Mouse (Mus musculus) embryonic stem cell, embryonic (primary cell): ENCODE data around the gene Filip1.

Experiments
- CTCF ChIA-PET, 4 experiments: fragments of 300-600 bp in 2 of 4; fragments of 350-600 bp in 2 of 4; sonication (Branson Sonifier 250); formaldehyde crosslinking; loops; one replicate each; lab custom pipeline; 2022; ENCODE audit warnings: inconsistent platforms in 2 of 4; lab: Charles Lee
- POLR2A ChIA-PET, 4 experiments: fragments of 300-600 bp in 2 of 4; fragments of 350-600 bp in 2 of 4; sonication (Branson Sonifier 250); formaldehyde crosslinking; loops; one replicate each; lab custom pipeline; 2022; ENCODE audit warnings: antibody characterized with exemption in 4 of 4, inconsistent platforms in 1 of 4; lab: Charles Lee

Gene Filip1

DNA sequence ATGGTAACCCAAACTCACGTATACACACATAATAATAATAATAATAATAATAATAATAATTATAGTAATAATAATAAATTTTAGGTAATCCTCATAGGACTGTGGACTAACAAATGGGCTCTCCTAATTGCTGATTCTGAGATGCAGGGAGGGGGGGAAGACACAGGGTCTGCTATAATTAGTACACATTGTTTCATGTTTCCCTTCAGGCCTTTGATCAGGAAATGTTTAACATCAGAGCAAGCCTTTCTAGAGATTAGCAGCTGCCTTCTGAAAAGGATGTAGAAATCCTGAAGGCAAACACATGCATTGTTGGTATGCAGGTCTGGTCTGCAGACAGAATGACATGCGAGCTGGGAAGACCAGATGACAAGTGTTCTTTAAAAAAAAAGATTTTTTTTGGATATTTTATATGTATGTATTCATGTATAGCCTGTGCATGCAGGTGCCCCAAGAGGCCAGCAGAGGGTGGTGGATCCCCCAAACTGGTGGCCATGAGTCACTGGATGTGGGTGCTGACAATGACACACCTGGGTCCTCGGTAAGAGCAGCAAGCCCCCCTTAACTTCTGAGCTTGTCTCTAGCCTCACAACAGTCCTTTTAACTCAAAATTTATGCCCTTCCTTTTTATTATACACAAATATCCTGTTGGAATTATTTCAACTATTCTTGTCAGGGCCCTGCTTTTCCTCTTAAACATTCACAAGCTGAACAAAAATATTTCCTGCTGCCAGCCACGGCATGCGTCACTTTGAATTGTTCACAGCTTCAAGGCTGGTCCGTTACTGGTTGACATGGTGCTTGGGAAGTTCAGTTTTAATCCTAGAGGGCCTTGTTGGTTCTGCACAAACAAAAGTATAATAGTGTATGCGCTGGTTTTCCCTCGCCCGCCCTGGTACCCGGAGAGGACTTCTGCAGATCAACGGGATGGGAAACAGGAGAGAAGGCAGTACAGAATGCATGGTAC is 127.1 kb downstream of the Filip1 start:
- ChIA-PET POLR2A (no interaction called here), CTCF (no interaction called here)

DNA sequence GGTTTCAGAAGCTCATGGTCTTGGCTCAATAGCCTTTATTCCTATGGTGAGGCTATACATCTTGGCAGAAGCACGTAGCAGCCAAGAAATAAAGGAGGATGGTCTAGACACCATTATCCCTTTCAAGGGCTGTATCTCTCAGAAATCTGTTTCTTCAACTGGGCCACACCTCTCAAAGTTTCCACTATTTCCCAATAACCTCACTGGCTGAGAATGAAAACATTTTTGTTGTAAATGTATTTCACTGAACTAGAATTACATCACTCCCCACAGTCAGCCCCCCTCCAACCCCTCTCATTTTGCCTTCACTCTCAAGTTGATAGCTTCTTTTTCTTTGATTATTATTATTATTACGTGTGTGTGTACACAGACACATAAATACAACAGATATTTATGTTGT is 129.5 kb downstream of the Filip1 start:
- ChIA-PET CTCF (no interaction called here), POLR2A (no interaction called here)

DNA sequence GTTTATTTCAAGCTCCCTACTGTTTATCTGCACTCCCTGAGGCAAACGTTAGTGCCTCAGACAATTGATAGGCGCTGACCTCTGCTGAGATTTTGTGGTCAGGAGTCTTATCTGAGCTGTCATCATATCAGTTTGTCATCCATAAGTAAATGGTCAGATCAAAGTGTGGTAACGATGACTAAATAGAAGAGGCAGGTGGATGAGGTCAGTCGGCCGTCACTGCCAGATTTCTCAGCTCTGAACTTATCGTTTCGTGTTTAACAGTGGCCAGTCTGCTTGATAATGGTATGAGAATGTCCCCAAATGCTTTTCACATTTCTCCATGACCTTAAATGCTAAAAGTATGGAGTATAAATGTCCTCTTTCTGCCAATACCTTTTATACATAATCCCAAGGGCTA is 132.6 kb downstream of the Filip1 start:
- POLR2A ChIA-PET = no interaction called here

DNA sequence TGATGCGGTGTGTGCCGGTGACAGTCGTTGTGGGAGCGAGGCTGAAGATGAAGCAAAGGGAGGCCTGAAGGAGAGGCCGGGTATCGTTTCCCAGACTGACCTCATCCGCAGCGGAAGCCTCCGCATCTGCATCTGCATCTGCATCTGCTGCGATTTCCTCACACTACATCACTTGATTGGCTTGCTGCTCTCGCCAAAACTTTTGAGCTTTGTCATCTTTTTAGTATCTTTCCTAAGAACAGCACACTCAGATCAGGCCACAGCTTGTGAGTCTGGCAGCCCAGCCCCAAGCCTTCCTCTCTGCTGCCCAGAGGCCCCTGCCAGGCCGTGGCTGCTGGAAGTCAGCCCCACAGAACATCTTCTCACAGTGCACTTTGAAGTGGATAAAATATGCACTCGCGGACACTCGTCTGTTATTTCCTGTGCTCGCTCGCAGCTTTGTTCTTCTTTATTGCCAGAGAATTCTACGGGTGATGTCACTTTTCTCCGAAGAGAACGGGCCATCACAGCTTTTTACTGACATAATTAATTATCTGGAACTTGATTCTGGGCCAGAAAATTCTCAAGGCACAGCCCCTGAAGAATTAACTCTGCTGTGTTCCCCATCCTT is 137.0 kb downstream of the Filip1 start:
- CTCF ChIA-PET = no interaction called here
- POLR2A ChIA-PET = no interaction called here

More for the DNA sequence above, 132.6 kb downstream of the Filip1 start:
- CTCF ChIA-PET = no interaction called here

DNA sequence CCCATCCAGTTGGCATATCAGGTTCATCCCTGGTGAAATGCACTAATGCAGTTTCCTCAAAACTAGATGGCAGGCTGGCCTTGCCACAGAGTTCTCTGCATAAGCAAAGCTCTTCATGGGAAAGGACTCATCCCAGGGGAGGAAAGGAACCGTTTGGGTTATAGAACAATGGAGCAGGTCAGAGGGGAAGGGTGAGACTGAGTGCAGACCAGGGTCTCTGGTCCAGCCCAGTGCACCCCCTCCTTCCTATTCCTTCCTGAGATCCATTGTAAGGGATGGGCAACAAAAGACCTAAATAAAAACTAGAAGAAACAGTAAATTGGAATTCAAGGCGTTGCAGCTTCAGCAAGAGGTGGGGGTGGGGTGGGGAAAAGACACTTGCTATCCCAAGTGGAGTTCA is 140.1 kb downstream of the Filip1 start:
- CTCF ChIA-PET = no interaction called here

DNA sequence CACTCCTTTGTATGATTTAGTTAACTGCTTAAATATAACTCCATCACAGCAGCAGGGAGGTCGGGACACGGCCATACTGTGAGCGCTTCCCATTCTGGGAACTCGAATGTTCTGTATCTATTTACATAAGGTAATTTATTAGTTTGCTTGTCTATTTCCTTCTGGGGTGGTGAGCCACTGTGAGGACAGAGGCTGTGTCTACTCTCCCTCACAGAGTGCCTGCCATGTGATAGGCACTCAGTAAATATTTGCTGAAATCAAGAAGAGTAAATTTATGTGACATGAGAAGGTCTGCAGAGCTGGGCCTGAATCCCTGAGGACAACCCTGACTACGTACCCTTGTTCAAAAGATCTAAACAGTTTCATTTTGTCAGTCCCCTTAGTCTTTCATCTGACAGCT is 143.1 kb downstream of the Filip1 start:
- CTCF ChIA-PET = no interaction called here
- POLR2A ChIA-PET = no interaction called here

More for the DNA sequence above, 140.1 kb downstream of the Filip1 start:
- POLR2A ChIA-PET = no interaction called here

DNA sequence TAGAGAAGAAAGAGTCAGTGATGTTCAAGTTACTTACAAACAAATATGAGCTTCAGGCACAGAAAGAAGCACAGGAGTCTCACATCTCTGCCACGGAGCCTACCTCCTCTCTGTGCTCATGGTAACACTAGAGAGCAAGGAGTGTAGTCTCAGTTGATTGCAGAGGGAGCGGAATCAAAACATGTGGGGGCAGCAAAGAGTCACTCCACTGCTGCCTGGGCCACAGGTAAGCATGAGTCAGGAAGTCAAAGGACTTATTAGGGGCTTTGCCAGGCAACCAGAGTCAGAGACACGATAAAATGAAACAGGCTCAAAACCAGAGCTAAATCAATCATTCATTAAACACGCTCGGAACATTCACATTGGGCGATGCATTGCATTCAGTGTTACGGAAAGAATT is 146.7 kb downstream of the Filip1 start:
- ChIA-PET POLR2A (no interaction called here), CTCF (no interaction called here)

DNA sequence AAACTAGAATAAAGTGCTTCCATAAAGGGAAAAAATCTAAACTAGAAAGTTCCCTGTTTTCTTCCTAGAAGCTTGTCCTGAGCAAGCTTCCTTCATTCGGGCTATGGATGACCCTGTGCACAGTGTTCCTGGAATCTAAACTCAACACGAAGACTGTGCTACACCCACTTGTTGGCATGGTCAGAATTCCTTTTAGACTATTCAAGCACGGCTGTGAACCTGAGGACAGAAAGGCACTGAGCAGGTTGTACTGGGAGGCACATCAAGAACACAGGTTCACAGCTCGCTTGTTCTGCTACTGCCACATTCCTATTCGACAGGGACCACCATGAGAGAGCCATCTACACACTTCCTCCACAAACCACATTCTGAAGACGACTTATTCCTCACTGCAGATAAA is 150.1 kb downstream of the Filip1 start:
- ChIA-PET CTCF (no interaction called here), POLR2A (no interaction called here)

DNA sequence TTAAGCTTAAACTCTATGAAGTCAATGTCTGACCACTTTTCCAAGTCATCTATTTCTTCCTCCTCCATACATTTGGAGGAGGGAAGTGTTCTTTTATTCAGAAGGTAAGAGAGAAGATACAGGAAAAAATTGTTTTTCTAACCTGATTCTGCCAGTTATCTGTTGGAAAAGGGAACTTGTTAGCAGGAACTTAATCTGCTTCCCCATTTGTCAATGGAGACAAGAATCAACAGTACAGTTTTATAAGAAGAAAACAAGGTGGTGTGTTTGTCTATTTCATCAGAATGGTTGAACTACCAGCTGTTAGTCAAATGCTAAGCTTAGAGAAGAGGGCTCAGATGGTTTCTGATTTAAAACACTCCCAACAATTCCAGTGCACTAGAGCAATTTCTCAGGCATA is 165.6 kb downstream of the Filip1 start:
- CTCF ChIA-PET = no interaction called here
- POLR2A ChIA-PET = no interaction called here

DNA sequence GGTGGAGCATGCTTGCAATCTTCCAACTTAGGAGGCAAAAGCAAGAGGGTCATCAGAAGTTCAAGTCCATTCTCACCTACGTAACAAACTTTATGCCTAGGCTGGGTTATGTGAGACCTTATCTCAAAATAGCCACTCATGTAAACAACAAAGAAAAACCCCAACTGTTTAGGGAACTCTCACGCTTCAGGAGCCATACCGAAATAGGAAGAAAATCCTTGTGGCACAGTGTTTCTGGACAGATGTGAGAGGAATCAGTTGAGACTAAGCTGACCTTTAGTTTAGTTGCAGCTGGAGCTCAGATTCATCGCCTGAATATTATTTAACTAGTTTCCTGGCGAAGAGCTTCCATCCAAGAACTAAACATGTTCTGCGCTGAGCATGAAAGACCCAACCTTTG is 170.0 kb downstream of the Filip1 start:
- POLR2A ChIA-PET = interaction anchor here in 1 of 4 experiments (0.6 kb wide), 1 partner anchor 1440 kb away, joined by 3 read pairs; no protein-coding TSS in a partner anchor
- CTCF ChIA-PET = interaction anchor here in 1 of 4 experiments (0.9 kb wide), 1 partner anchor 46 kb away, joined by 3 read pairs; no protein-coding TSS in a partner anchor

DNA sequence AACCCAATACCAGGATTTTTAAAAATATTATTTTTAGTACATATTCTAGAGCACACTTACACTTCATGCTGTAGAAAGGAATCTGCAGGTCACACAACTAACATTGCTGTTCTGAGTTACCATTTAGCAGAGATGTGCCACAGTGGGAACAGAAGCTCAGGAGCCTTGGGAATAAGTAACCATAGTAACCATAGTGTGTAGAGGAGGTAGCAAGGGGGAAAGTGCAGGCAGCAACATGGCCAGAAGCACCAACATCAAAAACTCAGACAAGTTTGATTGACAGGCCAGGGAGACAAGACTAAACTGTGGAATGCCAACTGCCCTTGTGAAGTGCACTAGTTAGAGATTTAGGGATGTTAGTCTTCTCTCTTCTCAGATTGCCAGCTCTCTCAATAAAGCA is 170.6 kb downstream of the Filip1 start:
- ChIA-PET CTCF (interaction anchor here in 1 of 4 experiments (0.9 kb wide), 1 partner anchor 47 kb away, joined by 3 read pairs; no protein-coding TSS in a partner anchor), POLR2A (no interaction called here)

DNA sequence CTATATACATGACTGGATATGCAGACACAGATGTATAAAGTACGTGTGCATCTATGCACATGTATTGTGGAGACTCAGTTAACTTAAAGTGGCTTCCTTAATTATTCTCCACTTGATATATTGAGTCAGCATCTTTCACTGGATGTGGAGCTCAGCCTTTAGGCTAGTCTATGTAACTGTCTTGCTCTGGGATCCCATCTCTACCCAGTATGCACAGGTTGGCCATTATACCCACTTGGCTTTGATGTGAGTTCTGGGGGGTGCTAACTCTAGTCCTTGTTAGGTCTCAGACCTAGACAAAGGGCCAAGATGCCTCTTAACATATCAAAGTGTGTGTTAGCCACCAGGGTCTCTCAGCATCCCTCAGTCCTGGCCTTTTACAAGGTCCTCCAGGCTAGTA is 181.4 kb downstream of the Filip1 start:
- CTCF ChIA-PET = no interaction called here

DNA sequence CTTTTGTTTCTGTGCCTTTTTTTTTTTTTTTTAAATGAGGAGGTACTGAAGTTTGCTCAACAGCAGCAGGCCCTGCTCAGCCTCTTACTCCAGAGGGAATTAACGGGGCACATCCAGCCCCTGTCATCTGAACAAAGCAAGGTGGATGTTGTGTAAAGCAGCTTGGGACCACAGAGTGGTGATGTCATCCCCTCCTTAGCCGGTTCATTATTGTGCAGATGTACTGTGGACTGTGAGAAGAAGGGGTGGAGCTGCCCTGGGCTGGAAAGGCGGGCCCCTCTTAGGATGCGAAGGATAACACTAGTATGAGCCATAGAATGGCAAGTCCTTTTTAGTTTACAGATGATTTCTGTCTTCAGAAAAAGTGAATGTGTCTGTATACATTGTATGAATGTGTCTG is 181.8 kb downstream of the Filip1 start:
- ChIA-PET POLR2A (interaction anchor here in 3 of 4 experiments (0.8 to 1.1 kb wide), 3 partner anchors 11 to 172 kb away, joined by 3 to 4 read pairs (median 3); no protein-coding TSS in a partner anchor), CTCF (interaction anchor here in 2 of 4 experiments (0.6 to 0.7 kb wide), 2 partner anchors 25 to 1185 kb away, joined by 3 read pairs; no protein-coding TSS in a partner anchor)

More for the DNA sequence above, 181.4 kb downstream of the Filip1 start:
- POLR2A ChIA-PET = interaction anchor here in 3 of 4 experiments (0.8 to 1.1 kb wide), 3 partner anchors 11 to 171 kb away, joined by 3 to 4 read pairs (median 3); no protein-coding TSS in a partner anchor

DNA sequence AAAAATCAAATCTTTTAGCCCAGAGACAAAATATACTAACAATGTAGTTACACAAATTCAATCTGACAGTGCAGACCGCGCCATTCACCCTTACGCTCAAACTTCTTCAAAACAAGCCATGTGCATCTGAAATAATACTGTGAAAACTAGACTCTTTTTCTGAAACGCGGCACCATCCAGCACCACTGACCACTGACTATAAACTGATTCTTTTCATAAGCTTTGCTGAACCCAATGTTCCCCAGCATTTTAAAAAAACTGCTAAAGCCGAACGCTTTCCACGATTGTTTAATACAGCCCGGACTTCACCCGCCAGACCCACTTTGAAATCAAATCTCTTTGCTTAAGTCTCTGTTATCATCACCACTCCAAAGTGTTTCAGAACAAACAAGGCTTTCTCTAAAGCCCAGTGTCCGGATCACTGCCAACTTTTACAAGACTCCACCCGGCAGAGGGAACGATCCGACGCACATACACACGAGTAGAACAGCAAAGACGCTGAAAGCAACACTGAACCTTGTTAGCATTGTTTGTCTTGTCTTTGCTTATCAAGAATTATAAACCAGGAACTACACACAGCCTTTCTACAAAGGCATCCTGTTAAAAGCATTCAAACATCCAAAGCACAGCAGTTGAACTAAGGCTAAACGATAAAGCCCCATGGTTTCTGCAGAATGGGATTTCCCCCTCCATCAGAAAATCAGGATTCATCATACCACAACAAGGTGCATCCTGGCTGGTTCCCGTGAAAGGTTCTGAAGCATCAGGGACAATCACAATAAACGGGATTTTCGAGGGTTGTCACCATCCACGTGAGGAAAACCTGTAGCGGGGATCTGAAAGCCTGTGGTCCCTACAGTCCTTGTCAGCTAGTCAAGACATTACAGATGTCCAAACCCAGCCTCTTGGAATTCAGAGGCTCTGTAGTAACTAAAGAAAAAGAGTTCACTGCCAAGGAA is 182.5 kb downstream of the Filip1 start:
- ChIA-PET CTCF (interaction anchor here in 2 of 4 experiments (0.6 to 0.7 kb wide), 2 partner anchors 24 to 1184 kb away, joined by 3 read pairs; no protein-coding TSS in a partner anchor), POLR2A (interaction anchor here in 2 of 4 experiments (0.9 to 1.1 kb wide), 2 partner anchors 10 to 173 kb away, joined by 3 to 4 read pairs; no protein-coding TSS in a partner anchor)

DNA sequence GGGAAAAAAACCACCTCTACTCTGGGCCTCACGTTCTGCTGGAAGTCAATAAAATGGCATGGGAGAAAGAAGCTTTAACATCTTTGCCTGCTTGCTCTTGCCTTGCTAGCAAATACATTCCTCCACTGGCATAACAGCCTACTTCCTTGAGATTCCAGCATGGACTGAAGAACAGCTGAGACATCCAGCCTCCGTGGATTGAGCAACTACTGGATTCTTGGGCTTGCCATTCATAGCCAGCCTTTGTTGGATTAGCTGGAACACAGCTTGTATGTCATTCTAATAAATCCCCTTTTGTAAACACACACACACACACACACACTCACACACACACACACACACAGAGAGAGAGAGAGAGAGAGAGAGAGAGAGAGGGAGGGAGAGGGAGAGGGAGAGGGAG is 185.6 kb downstream of the Filip1 start:
- CTCF ChIA-PET = interaction anchor here in 2 of 4 experiments (0.7 to 0.9 kb wide), 2 partner anchors 67 to 472 kb away, joined by 4 to 7 read pairs; no protein-coding TSS in a partner anchor
- POLR2A ChIA-PET = no interaction called here

DNA sequence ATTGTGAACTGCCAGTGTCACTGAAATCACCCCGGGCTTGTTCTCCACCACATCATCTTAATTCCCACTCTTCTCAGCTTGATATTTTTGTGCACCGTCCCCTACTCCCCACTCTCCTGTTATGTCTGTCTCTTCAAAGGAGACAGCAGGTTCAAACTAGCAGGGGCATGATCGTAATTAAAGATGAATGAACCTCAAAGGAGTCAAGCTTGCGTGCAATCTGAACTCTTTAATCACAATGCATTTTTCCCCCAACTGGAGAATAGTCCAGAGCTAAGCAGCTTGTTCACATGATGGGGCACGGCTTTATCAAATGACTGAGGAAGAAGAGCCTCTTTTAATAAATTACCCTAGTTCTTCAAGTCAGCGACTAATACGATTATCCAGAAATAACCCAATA is 187.1 kb downstream of the Filip1 start:
- POLR2A ChIA-PET = no interaction called here
- CTCF ChIA-PET = no interaction called here

DNA sequence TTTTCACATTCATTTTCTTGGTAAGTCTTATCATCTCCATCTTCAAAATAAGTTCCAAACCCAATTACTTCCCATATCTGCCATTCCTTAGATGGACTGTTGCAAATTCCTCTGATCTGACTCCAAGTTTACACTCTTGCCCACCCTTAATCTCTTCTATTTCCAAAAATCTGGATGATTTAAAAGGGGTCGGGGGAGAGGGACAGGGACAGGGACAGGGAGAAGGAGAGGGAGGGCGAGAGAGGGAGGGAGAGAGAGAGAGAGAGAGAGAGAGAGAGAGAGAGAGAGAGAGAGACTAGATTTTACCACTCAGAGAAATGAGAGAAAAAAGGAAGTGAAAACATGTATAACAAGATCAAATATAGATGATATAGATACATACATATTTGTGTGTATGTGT is 188.8 kb downstream of the Filip1 start:
- POLR2A ChIA-PET = no interaction called here
- CTCF ChIA-PET = no interaction called here

DNA sequence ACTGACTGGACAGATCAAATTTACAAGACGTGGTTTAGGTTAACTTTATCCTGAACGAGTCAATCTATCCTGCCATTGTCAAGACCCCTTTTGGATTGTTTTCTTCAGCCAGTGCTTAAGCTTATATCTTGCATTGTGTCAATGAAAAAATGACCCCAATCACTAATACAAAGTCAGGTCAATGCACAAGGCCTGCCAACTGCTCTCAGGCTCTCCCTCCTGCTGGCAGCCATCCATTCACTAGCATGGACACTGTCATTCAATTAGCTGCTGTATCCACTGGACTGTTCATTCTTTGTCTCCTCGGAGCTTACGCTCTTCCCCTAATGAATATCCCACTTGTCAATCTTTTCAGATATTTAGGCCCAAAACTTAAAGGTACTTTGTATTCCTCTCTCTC is 189.2 kb downstream of the Filip1 start:
- CTCF ChIA-PET = interaction anchor here in 1 of 4 experiments (0.6 kb wide), 1 partner anchor 1039 kb away, joined by 4 read pairs; no protein-coding TSS in a partner anchor
- POLR2A ChIA-PET = no interaction called here

DNA sequence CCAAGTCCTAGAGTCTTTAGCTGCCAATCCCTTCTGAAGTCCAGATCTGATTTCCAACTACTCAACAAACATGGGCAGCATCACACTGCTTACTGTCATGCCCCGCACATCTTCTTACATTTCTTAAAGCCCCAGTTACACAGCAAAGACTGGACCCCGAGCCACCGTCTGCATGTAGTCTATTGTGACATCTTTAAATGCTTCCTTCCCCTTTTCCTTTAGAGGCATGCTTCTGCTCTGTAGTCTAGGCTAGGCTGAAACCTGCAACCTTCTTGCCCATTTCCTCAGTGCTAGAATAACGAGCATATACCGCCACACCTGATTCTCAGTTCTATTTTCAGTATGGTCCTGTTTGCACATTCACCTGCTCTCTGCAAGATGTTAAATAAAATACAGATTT is 196.2 kb downstream of the Filip1 start:
- ChIA-PET CTCF (no interaction called here), POLR2A (no interaction called here)
